Mouse (Mus musculus): Measurements from ENCODE around the gene Ccdc125. TPM values are rescaled to one million over a fixed set of nuclear protein-coding genes. Genes with fewer than 3 reads are reported as not detected.
"Not testable (repeated sequence)": the region's sequence is repeated elsewhere in the genome, so short reads cannot be mapped to it uniquely, and the experiment has no call there.

The Ccdc125 gene
- polyA plus RNA-seq, 1 experiment from 2014 or later, result 2.6 TPM

DNA sequence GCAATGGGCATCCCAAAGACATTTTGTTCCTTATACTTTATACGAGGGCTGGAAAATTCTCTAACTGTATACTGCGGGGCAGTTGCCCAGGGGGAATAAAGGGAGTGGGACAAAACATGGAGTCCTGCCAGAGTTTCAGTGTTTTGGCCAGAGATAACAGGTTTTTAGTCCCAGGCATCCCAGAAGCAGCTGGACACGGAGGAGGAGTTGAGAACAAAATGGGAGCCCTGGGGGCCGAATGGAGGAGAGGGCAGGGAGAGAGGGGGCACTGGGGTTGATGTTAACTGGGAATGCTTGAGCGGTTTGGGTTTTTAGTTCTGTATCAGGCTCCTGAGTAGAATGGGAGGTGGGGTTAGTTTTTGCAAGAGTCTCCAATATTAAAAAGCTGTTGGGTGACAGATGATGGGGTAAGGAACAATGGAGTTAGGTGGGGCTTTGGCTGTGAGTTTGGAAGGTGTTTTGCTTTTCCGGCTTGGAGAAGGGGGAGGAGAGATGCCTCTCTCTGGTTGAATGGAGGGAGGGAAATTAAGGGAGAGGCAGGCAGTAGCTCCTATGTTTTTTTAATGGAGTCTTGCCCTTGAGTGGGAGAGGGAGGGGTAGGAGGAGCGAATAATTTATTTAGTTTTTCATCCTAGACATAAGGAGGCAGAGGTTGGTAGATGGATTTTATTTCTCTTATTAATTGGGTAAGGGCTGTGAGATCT, 54.7 kb downstream of the Ccdc125 start:
- Histone ChIP-seq H3K4me1 (replicated peaks) (peaks cover 31% of the 10 kb centered on the region), H3K4me3 (no peak overlapping the region), H3K27me3 (no peaks in the 10 kb centered on the region), H3K36me3 (peaks cover 46% of the 10 kb centered on the region), H3K9ac (no peak overlapping the region), H3K27ac (no peak overlapping the region), H3K9me3 (replicated peaks) (no peaks in the 10 kb centered on the region), H3K4me2 (no peak overlapping the region)
- 70% methylated on average over 7 of the region's 7 CpGs for WGBS
- no peak for ATAC-seq (replicated peaks; ENCODE audit: insufficient number of reproducible peaks, insufficient read depth, low FRiP score, low read depth)

DNA sequence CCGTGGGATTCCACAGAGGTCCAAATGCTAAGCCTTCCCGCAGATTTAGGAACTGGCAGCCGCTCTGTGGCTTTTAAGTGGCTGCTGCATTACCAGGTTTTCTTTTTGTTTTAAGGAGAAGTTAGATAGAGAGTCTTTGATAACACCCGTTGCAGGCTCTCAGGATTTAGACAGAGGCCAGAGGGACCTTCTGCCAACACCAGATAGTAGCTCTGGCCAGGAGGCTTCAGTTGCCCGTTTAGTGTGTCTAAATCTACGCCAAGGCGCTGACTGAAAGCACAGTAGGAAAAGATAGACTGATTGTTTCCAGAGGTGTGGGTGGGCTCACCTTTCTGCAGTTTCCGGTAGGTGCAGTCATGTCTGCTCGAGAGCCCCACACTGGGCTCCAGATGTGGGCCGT, 55.7 kb downstream of the Ccdc125 start:
- Histone ChIP-seq H3K27ac (peak overlapping the region; percentile 37), H3K4me1 (replicated peaks) (peaks cover 35% of the 10 kb centered on the region), H3K9ac (no peak overlapping the region), H3K27me3 (no peaks in the 10 kb centered on the region), H3K4me3 (no peak overlapping the region), H3K9me3 (replicated peaks) (no peaks in the 10 kb centered on the region), H3K4me2 (no peak overlapping the region), H3K36me3 (peaks cover 39% of the 10 kb centered on the region)
- 50% methylated on average over 10 of the region's 10 CpGs for WGBS
- ATAC-seq (replicated peaks; ENCODE audit: insufficient number of reproducible peaks, insufficient read depth, low FRiP score, low read depth), result no peak

DNA sequence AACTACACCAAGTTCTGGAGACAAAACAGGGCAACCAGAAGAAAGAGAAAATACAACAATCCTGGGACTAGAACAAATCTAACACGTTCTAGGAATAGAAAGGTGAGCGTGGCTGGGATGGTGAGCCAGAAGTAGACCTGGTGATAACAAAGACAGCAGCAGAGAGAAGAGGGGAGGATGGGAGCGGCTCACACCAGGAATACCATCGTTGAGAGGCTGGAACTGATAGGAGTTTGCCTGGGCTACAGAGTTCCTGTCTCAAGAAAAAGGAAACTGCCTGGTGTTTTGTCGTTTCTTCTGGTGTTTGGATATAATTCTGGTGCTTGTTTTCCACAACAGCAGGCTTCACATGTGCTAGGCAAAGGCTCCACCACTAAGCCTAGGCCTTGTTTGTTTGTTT, 58.6 kb downstream of the Ccdc125 start:
- 49% methylated on average over 5 of the region's 5 CpGs for WGBS
- Histone ChIP-seq H3K9me3 (replicated peaks) (no peaks in the 10 kb centered on the region), H3K4me3 (no peak overlapping the region; the same call in 1 of the 2 replicates), H3K9ac (no peak overlapping the region), H3K4me2 (peak overlapping the region; percentile 6; the same call in 1 of the 2 replicates), H3K4me1 (replicated peaks) (peaks cover 35% of the 10 kb centered on the region), H3K36me3 (peaks cover 16% of the 10 kb centered on the region), H3K27ac (peak overlapping the region; percentile 35), H3K27me3 (no peaks in the 10 kb centered on the region)
- no peak for ATAC-seq (replicated peaks; ENCODE audit: insufficient number of reproducible peaks, insufficient read depth, low FRiP score, low read depth)

DNA sequence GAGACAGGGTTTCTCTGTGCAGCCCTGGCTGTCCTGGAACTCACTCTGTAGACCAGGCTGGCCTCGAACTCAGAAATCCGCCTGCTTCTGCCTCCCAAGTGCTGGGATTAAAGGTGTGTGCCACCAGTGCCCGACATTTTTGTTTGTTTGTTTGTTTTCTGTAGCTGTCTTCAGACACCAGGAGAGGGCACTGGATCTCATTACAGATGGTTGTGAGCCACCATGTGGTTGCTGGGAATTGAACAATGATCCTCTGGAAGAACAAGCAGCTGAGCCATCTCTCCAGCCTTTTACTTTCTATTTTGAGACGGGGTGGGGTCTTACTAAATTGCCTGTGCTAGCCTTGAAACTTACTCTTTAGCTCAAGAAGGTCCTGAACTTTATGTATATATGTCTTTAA, 59.0 kb downstream of the Ccdc125 start:
- Histone ChIP-seq H3K36me3 (peaks cover 16% of the 10 kb centered on the region), H3K4me1 (replicated peaks) (peaks cover 35% of the 10 kb centered on the region), H3K4me2 (0 out of 2 replicates have a peak overlapping the region, but pooled peaks have one; percentile 6)
- not testable (repeated sequence) for H3K9ac ChIP-seq; H3K27ac ChIP-seq; H3K4me3 ChIP-seq; H3K9me3 ChIP-seq (replicated peaks); H3K27me3 ChIP-seq; ATAC-seq (replicated peaks; ENCODE audit: insufficient number of reproducible peaks, insufficient read depth, low FRiP score, low read depth)
- WGBS, result 87% methylated on average over 4 of the region's 4 CpGs

DNA sequence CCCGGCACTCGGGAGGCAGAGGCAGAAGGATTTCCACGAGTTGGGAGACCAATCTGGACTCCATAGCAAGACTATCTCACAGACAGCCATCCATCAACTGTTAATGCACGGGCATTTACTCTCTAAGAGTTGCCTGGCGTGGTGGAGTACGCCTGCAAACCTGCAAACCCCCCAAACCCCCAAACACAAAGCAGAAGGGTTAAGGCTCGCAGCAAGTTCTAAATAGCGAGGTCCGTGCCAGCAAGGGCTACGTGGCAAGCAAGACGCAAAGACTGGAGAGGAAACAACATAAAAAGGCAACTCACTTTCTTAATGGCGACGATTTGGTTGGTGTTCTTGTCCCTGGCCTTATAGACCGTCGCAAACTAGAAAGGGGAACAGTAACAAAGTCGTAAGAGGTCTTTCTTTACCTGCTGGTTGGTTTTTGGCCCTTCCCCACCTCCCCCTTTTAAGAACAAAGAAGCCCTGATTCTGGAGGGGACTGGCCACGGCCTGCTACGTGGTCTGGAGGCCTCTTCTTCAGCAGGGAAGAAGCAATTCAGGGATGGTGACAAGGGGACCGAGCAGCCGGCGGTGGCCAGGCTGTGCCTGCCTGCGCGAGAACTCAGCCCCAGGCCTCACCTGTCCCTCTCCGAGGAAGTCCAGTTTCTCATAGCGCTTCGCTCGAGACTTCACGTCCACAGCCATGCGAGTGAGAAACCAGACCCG, 60.8 kb downstream of the Ccdc125 start:
- H3K4me1 ChIP-seq (replicated peaks), result peaks cover 25% of the 10 kb centered on the region
- H3K27me3 ChIP-seq, result no peaks in the 10 kb centered on the region
- no peaks in the 10 kb centered on the region for H3K9me3 ChIP-seq (replicated peaks)
- H3K27ac ChIP-seq, result peak overlapping the region; percentile 94
- peak overlapping the region; percentile 68 for H3K4me2 ChIP-seq
- peaks cover 21% of the 10 kb centered on the region for H3K36me3 ChIP-seq
- H3K4me3 ChIP-seq, result peak overlapping the region; percentile 73
- H3K9ac ChIP-seq, result peak overlapping the region; percentile 81
- under 1% methylated on average over 30 of the region's 30 CpGs for WGBS
- ATAC-seq (replicated peaks; ENCODE audit: insufficient number of reproducible peaks, insufficient read depth, low FRiP score, low read depth), result no peak

DNA sequence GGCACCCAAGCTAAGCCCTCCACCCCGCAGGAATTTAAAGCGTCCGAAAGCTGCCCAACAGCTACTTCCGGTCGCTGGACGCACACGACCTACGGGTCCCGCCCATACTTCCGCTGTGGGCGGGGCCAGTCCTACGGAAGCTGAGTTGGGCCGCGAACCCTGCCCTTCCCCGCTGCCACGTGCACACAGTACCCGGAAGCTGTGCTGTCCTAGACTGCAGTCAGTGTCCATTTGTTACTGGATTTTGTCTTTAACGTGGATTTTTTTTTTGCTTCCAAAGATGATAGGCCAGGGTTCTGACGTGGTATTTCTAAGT, 61.3 kb downstream of the Ccdc125 start, which contains the start of gene Cdk7:
TSS of gene Cdk7 (minus strand) at position 79 of the 316 bp plus-strand sequence.
- Histone ChIP-seq H3K4me2 (peak within 1 kb of the TSS; percentile 71), H3K36me3 (peaks cover 24% of the 10 kb centered on the region), H3K27me3 (no peaks in the 10 kb centered on the region), H3K4me1 (replicated peaks) (peaks cover 23% of the 10 kb centered on the region), H3K9me3 (replicated peaks) (no peaks in the 10 kb centered on the region), H3K4me3 (peak within 1 kb of the TSS; percentile 73), H3K27ac (peak within 1 kb of the TSS; percentile 94), H3K9ac (peak within 1 kb of the TSS; percentile 81)
- 0% methylated on average over 19 of the region's 19 CpGs for WGBS
- peak; percentile 96 for ATAC-seq (replicated peaks; ENCODE audit: insufficient number of reproducible peaks, insufficient read depth, low FRiP score, low read depth)

DNA sequence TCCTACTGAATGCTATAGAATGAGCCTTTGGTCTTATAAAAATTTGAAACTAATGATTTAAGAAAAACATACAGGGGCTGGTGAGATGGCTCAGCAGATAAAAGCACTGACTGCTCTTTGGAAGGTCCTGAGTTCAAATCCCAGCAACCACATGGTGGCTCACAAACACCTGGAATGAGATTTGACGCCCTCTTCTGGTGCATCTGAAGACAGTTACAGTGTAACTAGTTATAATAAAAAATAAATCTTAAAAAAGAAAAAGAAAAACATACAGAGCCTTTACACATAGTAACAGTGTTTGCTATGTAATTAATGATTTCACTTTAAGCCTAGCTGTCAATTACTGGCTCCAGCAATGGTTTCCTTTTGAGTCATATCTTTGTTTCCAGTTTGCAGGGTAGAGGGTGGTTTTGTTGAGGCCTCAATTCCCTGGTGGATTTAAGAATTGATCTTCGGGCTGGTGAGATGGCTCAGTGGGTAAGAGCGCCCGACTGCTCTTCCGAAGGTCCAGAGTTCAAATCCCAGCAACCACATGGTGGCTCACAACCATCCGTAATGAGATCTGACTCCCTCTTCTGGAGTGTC, 62.0 kb downstream of the Ccdc125 start:
- not testable (repeated sequence) for H3K9me3 ChIP-seq (replicated peaks); ATAC-seq (replicated peaks; ENCODE audit: insufficient number of reproducible peaks, insufficient read depth, low FRiP score, low read depth); H3K27me3 ChIP-seq; H3K9ac ChIP-seq
- 81% methylated on average over 6 of the region's 6 CpGs for WGBS
- H3K4me2 ChIP-seq, result peak overlapping the region; percentile 71
- peak overlapping the region; percentile 94; the same call in 1 of the 2 replicates for H3K27ac ChIP-seq
- peak overlapping the region; percentile 73; the same call in 1 of the 2 replicates for H3K4me3 ChIP-seq
- peaks cover 20% of the 10 kb centered on the region for H3K4me1 ChIP-seq (replicated peaks)
- H3K36me3 ChIP-seq, result peaks cover 29% of the 10 kb centered on the region

DNA sequence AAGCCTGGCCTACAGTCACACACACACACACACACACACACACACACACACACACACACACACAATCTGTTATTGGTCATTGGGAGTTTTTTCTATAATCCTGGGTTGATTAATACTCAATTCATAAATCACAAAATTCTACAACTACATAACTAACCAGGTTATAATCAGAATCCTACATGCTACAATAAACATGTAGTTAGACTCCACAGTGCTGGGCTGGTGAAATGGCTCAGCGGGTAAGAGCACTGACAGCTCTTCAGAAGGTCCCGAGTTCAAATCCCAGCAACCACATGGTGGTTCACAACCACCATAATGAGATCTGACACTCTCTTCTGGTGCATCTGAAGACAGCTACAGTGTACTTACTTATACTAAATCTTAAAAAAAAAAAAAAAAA, 63.2 kb downstream of the Ccdc125 start:
- Histone ChIP-seq H3K27ac (no peak overlapping the region), H3K4me3 (no peak overlapping the region), H3K9ac (no peak overlapping the region), H3K27me3 (no peaks in the 10 kb centered on the region), H3K4me2 (no peak overlapping the region), H3K4me1 (replicated peaks) (peaks cover 16% of the 10 kb centered on the region), H3K36me3 (peaks cover 29% of the 10 kb centered on the region; the same call in 1 of the 2 replicates), H3K9me3 (replicated peaks) (no peaks in the 10 kb centered on the region)
- ATAC-seq (replicated peaks; ENCODE audit: insufficient number of reproducible peaks, insufficient read depth, low FRiP score, low read depth), result no peak
- 92% methylated on average over 2 of the region's 2 CpGs for WGBS

DNA sequence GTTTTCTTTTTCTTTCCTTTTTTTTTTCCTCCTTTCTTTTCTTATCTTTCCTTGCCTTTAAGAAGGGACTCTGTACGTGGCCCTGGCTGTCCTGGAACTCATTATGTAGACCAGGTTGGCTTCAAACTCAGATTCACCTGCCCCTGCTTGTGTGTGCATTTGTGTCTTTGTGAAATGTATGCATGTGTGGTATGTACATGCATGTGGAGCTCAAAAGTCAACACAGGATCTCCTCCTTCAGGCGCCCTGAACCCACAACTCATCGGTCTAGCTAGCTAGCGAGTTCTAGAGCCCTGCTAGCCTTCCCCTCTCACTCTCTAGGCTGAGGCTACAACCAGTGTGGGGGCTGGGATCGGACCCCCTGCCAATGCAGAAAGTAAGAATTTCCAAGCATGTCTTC, 73.3 kb downstream of the Ccdc125 start:
- Histone ChIP-seq H3K9me3 (replicated peaks) (no peaks in the 10 kb centered on the region), H3K36me3 (peaks cover 12% of the 10 kb centered on the region), H3K4me3 (peak overlapping the region; percentile 83; the same call in 1 of the 2 replicates), H3K9ac (no peak overlapping the region), H3K27me3 (no peaks in the 10 kb centered on the region), H3K4me1 (replicated peaks) (peaks cover 14% of the 10 kb centered on the region), H3K4me2 (peak overlapping the region; percentile 63), H3K27ac (no peak overlapping the region)
- 82% methylated on average over 5 of the region's 5 CpGs for WGBS
- no peak for ATAC-seq (replicated peaks; ENCODE audit: insufficient number of reproducible peaks, insufficient read depth, low FRiP score, low read depth)

DNA sequence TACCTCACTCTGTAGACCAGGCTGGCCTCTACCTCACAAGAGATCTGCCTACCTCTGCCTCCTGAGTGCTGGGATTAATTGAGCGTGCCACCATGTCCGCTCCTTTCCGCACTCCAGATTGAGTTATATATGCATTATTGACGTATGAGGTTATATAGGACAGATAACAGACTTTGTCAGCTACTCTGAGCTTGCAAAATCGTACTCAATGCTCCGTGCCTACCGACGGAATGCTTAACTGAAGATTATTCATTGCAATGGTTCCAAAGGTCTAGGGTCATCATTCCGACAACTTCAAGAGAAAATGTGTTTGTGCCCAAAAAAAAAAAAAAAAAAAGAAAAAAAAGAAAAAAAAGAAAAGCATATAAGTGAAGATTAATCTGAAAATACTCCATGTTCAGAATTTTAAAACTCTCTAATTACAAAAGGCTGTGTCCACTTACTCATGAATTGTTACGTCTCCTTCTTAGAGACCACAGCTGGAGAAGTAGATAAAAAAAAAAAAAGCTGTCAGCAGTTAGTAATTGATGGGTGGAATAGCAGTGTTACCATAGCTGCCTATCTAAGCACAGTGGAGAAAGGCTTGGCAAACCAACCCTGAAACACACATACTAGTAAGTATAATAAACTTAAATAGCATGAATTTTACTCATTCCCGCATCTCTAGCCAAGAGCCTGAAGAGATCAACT, 74.0 kb downstream of the Ccdc125 start:
- peak overlapping the region; percentile 83 for H3K4me3 ChIP-seq
- H3K27ac ChIP-seq, result peak overlapping the region; percentile 99
- peaks cover 14% of the 10 kb centered on the region for H3K4me1 ChIP-seq (replicated peaks)
- H3K9ac ChIP-seq, result peak overlapping the region; percentile 86
- 56% methylated on average over 11 of the region's 11 CpGs for WGBS
- ATAC-seq (replicated peaks; ENCODE audit: insufficient number of reproducible peaks, insufficient read depth, low FRiP score, low read depth), result peak; percentile 21; the same call in 1 of the 2 replicates
- no peaks in the 10 kb centered on the region for H3K9me3 ChIP-seq (replicated peaks)
- no peaks in the 10 kb centered on the region for H3K27me3 ChIP-seq
- H3K4me2 ChIP-seq, result peak overlapping the region; percentile 63
- H3K36me3 ChIP-seq, result peaks cover 6% of the 10 kb centered on the region

Measured in heart, embryonic 15.5 days (tissue).